Comparison of ENCODE assay signal across 8 mouse cellular contexts in the genomic region with DNA sequence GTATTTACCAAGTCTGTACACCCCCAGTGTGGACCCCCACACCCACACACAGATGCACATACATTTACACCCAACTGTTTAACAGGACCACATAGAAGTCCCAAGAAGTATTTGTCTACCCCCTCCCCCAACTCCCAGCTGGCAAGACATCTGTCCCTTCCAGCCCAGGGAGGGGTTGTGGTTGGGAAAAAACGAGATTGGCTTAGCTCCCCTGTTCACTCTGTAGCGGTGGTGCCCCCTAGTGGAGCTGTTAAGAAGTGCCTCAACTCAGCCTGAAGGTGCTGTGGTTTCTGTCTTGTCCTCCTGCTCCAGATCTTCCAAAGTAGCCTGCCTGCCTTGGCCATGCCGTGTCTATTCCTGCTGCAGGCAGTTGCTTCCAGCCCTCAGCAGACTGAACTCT. TPM values are rescaled to one million over a fixed set of nuclear protein-coding genes. Genes with fewer than 3 reads are reported as not detected.
DNase-seq lines count a peak whose midpoint lies in the region; ATAC-seq lines count a peak whose summit lies in the region.

No protein-coding gene starts in this region.

- no peaks in the 10 kb centered on the region for H3K9me3 ChIP-seq in midbrain, embryonic 11.5 days (ENCODE audit: control insufficient read depth, low read length)
- no peaks in the 10 kb centered on the region for H3K9me3 ChIP-seq in midbrain, embryonic 16.5 days (replicated peaks; ENCODE audit: control insufficient read depth, low read length, poor library complexity, severe bottlenecking)
- H3K9me3 ChIP-seq in limb, embryonic 11.5 days (ENCODE audit: control insufficient read depth, low read length), result no peaks in the 10 kb centered on the region

- WGBS in midbrain, embryonic 11.5 days, result 10% methylated on average over 3 of the region's 3 CpGs
- WGBS in midbrain, embryonic 16.5 days, result 11% methylated on average over 3 of the region's 3 CpGs
- 12% methylated on average over 3 of the region's 3 CpGs for WGBS in limb, embryonic 11.5 days

- no peaks in the 10 kb centered on the region for H3K36me3 ChIP-seq in midbrain, embryonic 11.5 days (ENCODE audit: control insufficient read depth, insufficient read depth, low read length)
- H3K36me3 ChIP-seq in midbrain, embryonic 16.5 days (ENCODE audit: control insufficient read depth, insufficient read depth, low read length), result no peaks in the 10 kb centered on the region
- no peaks in the 10 kb centered on the region for H3K36me3 ChIP-seq in limb, embryonic 11.5 days (ENCODE audit: control insufficient read depth, insufficient read depth, low read length)

- H3K4me1 ChIP-seq in midbrain, embryonic 11.5 days (ENCODE audit: control insufficient read depth, insufficient read depth, low read length), result peaks cover 10% of the 10 kb centered on the region
- H3K4me1 ChIP-seq in midbrain, embryonic 16.5 days (ENCODE audit: control insufficient read depth, insufficient read depth, low read length), result no peaks in the 10 kb centered on the region
- no peaks in the 10 kb centered on the region for H3K4me1 ChIP-seq in limb, embryonic 11.5 days (ENCODE audit: control insufficient read depth, insufficient read depth, low read length)

- DNase-seq in midbrain, embryonic 11.5 days (ENCODE audit: low spot score, missing footprints), result peak; percentile 97
- DNase-seq in cerebellum, adult 9-11 months, result peak; percentile 71
- peak; percentile 64 to 73 for DNase-seq in frontal cortex, postnatal 25 days (ENCODE audit: low spot score in 2 of 2)
- peak; percentile 26 to 76 for DNase-seq in kidney, adult 8-10 months
- DNase-seq in limb, embryonic 11.5 days (ENCODE audit: low spot score), result peak; percentile 86
- DNase-seq in natural killer cell, adult 2 months (ENCODE audit: low spot score in 2 of 2), result peak; percentile 50 to 72
- DNase-seq in telencephalon, adult 2 months (ENCODE audit: low read depth, low spot score), result peak; percentile 31

- H3K4me2 ChIP-seq in midbrain, embryonic 11.5 days, result no peak overlapping the region
- H3K4me2 ChIP-seq in midbrain, embryonic 16.5 days (ENCODE audit: low read length), result no peak overlapping the region
- no peak overlapping the region for H3K4me2 ChIP-seq in limb, embryonic 11.5 days (ENCODE audit: low read depth, severe bottlenecking)

- no peaks in the 10 kb centered on the region for H3K27me3 ChIP-seq in midbrain, embryonic 11.5 days (ENCODE audit: control insufficient read depth, insufficient read depth, low read length)
- no peaks in the 10 kb centered on the region for H3K27me3 ChIP-seq in midbrain, embryonic 16.5 days (ENCODE audit: control insufficient read depth, insufficient read depth, low read depth, low read length)
- no peaks in the 10 kb centered on the region for H3K27me3 ChIP-seq in limb, embryonic 11.5 days (ENCODE audit: control insufficient read depth, insufficient read depth, low read length)

- H3K27ac ChIP-seq in midbrain, embryonic 11.5 days (ENCODE audit: low read depth, low read length), result no peak overlapping the region
- H3K27ac ChIP-seq in midbrain, embryonic 16.5 days (ENCODE audit: low read length), result no peak overlapping the region
- H3K27ac ChIP-seq in limb, embryonic 11.5 days (replicated peaks; ENCODE audit: low read depth, low read length), result no peak overlapping the region

- no peak overlapping the region for H3K9ac ChIP-seq in midbrain, embryonic 11.5 days (ENCODE audit: low read length)
- no peak overlapping the region for H3K9ac ChIP-seq in midbrain, embryonic 16.5 days (ENCODE audit: low read depth, low read length)
- no peak overlapping the region for H3K9ac ChIP-seq in limb, embryonic 11.5 days (ENCODE audit: low read length)

- no peak overlapping the region for H3K4me3 ChIP-seq in midbrain, embryonic 11.5 days (ENCODE audit: low read depth, low read length)
- H3K4me3 ChIP-seq in midbrain, embryonic 16.5 days (ENCODE audit: low read depth, low read length), result no peak overlapping the region
- no peak overlapping the region for H3K4me3 ChIP-seq in limb, embryonic 11.5 days (ENCODE audit: low read depth, low read length)

- peak; percentile 52 for ATAC-seq in midbrain, embryonic 11.5 days (ENCODE audit: low FRiP score)
- ATAC-seq in midbrain, embryonic 16.5 days, result no peak
- no peak for ATAC-seq in limb, embryonic 11.5 days (ENCODE audit: insufficient number of reproducible peaks, low FRiP score, low TSS enrichment, low read depth)

RNA-seq across cellular contexts. Expression of a gene that starts 1.0 kb away (rescaled TPM):
- polyA plus RNA-seq in midbrain, embryonic 11.5 days (2014; fragmentation: Nextera tagmentation; extraction: Ambion mirVana), result not detected in 2 replicates
- not detected in 2 replicates for polyA plus RNA-seq in midbrain, embryonic 16.5 days (2015; fragmentation: Nextera tagmentation; extraction: Ambion mirVana)
- not detected in 2 replicates for polyA plus RNA-seq in limb, embryonic 11.5 days (2014; fragmentation: Nextera tagmentation; extraction: Ambion mirVana)

RNA-seq across cellular contexts. Expression of a gene that starts 13.2 kb away (rescaled TPM):
- not detected in 2 replicates for polyA plus RNA-seq in midbrain, embryonic 11.5 days (2014; fragmentation: Nextera tagmentation; extraction: Ambion mirVana)
- polyA plus RNA-seq in midbrain, embryonic 16.5 days (2015; fragmentation: Nextera tagmentation; extraction: Ambion mirVana), result not detected in 2 replicates
- 0.13 and 0.23 TPM in 2 replicates for polyA plus RNA-seq in limb, embryonic 11.5 days (2014; fragmentation: Nextera tagmentation; extraction: Ambion mirVana)

RNA-seq across cellular contexts. Expression of a gene that starts 21.6 kb away (rescaled TPM):
- 15.8 and 16.9 TPM in 2 replicates for polyA plus RNA-seq in midbrain, embryonic 11.5 days (2014; fragmentation: Nextera tagmentation; extraction: Ambion mirVana)
- polyA plus RNA-seq in midbrain, embryonic 16.5 days (2015; fragmentation: Nextera tagmentation; extraction: Ambion mirVana), result 10.4 and 12.3 TPM in 2 replicates
- polyA plus RNA-seq in limb, embryonic 11.5 days (2014; fragmentation: Nextera tagmentation; extraction: Ambion mirVana), result 24.5 and 26.8 TPM in 2 replicates

RNA-seq across cellular contexts. Expression of a gene that starts 51.8 kb away (rescaled TPM):
- 1.2 and 1.8 TPM in 2 replicates for polyA plus RNA-seq in midbrain, embryonic 11.5 days (2014; fragmentation: Nextera tagmentation; extraction: Ambion mirVana)
- 0.76 and 0.92 TPM in 2 replicates for polyA plus RNA-seq in midbrain, embryonic 16.5 days (2015; fragmentation: Nextera tagmentation; extraction: Ambion mirVana)
- 2.1 and 2.3 TPM in 2 replicates for polyA plus RNA-seq in limb, embryonic 11.5 days (2014; fragmentation: Nextera tagmentation; extraction: Ambion mirVana)

Comparison
In these comparisons a context has a peak if more than half of its experiments do, and no peak if none do; other contexts are left out.
1. DNase-seq: peak in every context shown above with its lines; median percentile 97 in midbrain, embryonic 11.5 days; 86 in limb, embryonic 11.5 days; 71 in cerebellum, adult 9-11 months; 68 in frontal cortex, postnatal 25 days; 61 in natural killer cell, adult 2 months; 51 in kidney, adult 8-10 months; 31 in telencephalon, adult 2 months.